Mouse (Mus musculus) MEL (cell line): Measurements from ENCODE around the gene Galnt18. TPM values are rescaled to one million over a fixed set of nuclear protein-coding genes. Genes with fewer than 3 reads are reported as not detected.

ENCODE experiments used
- DNase-seq: peaks from one replicate; pipeline ENCODE4 v3.0.0; 2011; ENCODE audit warnings: low read depth, low spot score
- H3K27ac ChIP-seq: 2 replicates; pipeline ENCODE4 v1.5.1; 2012; ENCODE audit warnings: low read depth, mild to moderate bottlenecking, control low read depth, low read length, moderate library complexity; ENCODE audit not compliant: control insufficient read depth
- H3K27me3 ChIP-seq, 2 experiments: fragments of 150-350 bp in 1 of 2; sonication (generic) in 1 of 2; 2 replicates each; pipeline ENCODE4 v1.6.1; 2012; ENCODE audit warnings: low read length in 2 of 2, mild to moderate bottlenecking in 2 of 2, improper control_type of control experiment in 1 of 2, moderate library complexity in 1 of 2; ENCODE audit not compliant: insufficient read depth in 2 of 2, control insufficient read depth in 1 of 2
- H3K36me3 ChIP-seq, 2 experiments: 2 replicates each; pipeline ENCODE4 v1.6.1; 2012 to 2014; ENCODE audit warnings: low read length in 2 of 2, improper control_type of control experiment in 1 of 2, inconsistent platforms in 1 of 2, mild to moderate bottlenecking in 1 of 2; ENCODE audit not compliant: insufficient read depth in 2 of 2, control insufficient read depth in 1 of 2
- H3K4me1 ChIP-seq, 2 experiments: fragments of 150-350 bp in 1 of 2; sonication (generic) in 1 of 2; 2 replicates each; pipeline ENCODE4 v1.6.1; 2012; ENCODE audit warnings: low read length in 2 of 2, improper control_type of control experiment in 1 of 2, mild to moderate bottlenecking in 1 of 2; ENCODE audit not compliant: insufficient read depth in 2 of 2, control insufficient read depth in 1 of 2
- H3K4me3 ChIP-seq, 2 experiments: fragments of 150-350 bp in 1 of 2; sonication (generic) in 1 of 2; 2 replicates each; pipeline ENCODE4 v1.5.1; 2012; ENCODE audit warnings: low read depth in 2 of 2, low read length in 2 of 2, mild to moderate bottlenecking in 2 of 2, moderate library complexity in 2 of 2, control low read depth in 1 of 2, improper control_type of control experiment in 1 of 2; ENCODE audit not compliant: control insufficient read depth in 1 of 2, insufficient read depth in 1 of 2
- H3K79me2 ChIP-seq: 2 replicates; pipeline ENCODE4 v1.6.1; 2012; ENCODE audit warnings: mild to moderate bottlenecking, low read length, moderate library complexity; ENCODE audit not compliant: control insufficient read depth, poor library complexity, insufficient read depth
- H3K9ac ChIP-seq: 2 replicates; pipeline ENCODE4 v1.6.1; 2012; ENCODE audit warnings: low read depth, mild to moderate bottlenecking, control low read depth, low read length, moderate library complexity; ENCODE audit not compliant: control insufficient read depth, poor library complexity, severe bottlenecking
- H3K9me3 ChIP-seq: fragments of 150-350 bp; sonication (generic); replicated peaks from 2 replicates; pipeline ENCODE4 v1.6.1; 2012; ENCODE audit warnings: mild to moderate bottlenecking, low read length, improper control_type of control experiment, moderate library complexity; ENCODE audit not compliant: insufficient read depth
- BHLHE40 ChIP-seq: IDR thresholded peaks from 2 replicates; pipeline ENCODE4 v1.6.1; 2012; ENCODE audit warnings: low read depth, mild to moderate bottlenecking, inconsistent platforms, low read length, improper control_type of control experiment, borderline replicate concordance
- CHD1 ChIP-seq: IDR thresholded peaks from 2 replicates; pipeline ENCODE4 v1.6.1; 2012; ENCODE audit warnings: low read depth, mild to moderate bottlenecking, inconsistent platforms, low read length, improper control_type of control experiment
- CTCF ChIP-seq, 3 experiments: IDR thresholded peaks in 2 of 3; conservative IDR thresholded peaks in 1 of 3; 2 replicates each; pipeline ENCODE4 v1.5.1; 2011 to 2012; ENCODE audit warnings: low read length in 3 of 3, low read depth in 2 of 3, mild to moderate bottlenecking in 2 of 3, improper control_type of control experiment in 1 of 3, inconsistent platforms in 1 of 3, mixed read lengths in 1 of 3, moderate library complexity in 1 of 3; ENCODE audit not compliant: control insufficient read depth in 1 of 3, insufficient read depth in 1 of 3, poor library complexity in 1 of 3, severe bottlenecking in 1 of 3
- E2F4 ChIP-seq: IDR thresholded peaks from 2 replicates; pipeline ENCODE4 v1.6.1; 2011; ENCODE audit warnings: low read depth, low read length, improper control_type of control experiment, borderline replicate concordance
- ELF1 ChIP-seq: IDR thresholded peaks from 2 replicates; pipeline ENCODE4 v1.6.1; 2014; ENCODE audit warnings: low read depth, mild to moderate bottlenecking, inconsistent platforms, low read length, improper control_type of control experiment, moderate library complexity
- ETS1 ChIP-seq: IDR thresholded peaks from 2 replicates; pipeline ENCODE4 v1.6.1; 2012; ENCODE audit warnings: low read depth, mild to moderate bottlenecking, inconsistent platforms, low read length, improper control_type of control experiment, moderate library complexity
- HCFC1 ChIP-seq: IDR thresholded peaks from 2 replicates; pipeline ENCODE4 v1.6.1; 2012; ENCODE audit warnings: low read depth, mild to moderate bottlenecking, inconsistent platforms, low read length, improper control_type of control experiment, moderate library complexity
- KAT2A ChIP-seq: conservative IDR thresholded peaks from 2 replicates; pipeline ENCODE4 v1.6.1; 2012; ENCODE audit warnings: low read depth, low read length, improper control_type of control experiment, inconsistent platforms
- MAFK ChIP-seq: IDR thresholded peaks from 2 replicates; pipeline ENCODE4 v1.6.1; 2011; ENCODE audit warnings: low read depth, mild to moderate bottlenecking, low read length, improper control_type of control experiment, borderline replicate concordance
- MAX ChIP-seq: IDR thresholded peaks from 2 replicates; pipeline ENCODE4 v1.6.1; 2011; ENCODE audit warnings: low read length, improper control_type of control experiment
- MAZ ChIP-seq: IDR thresholded peaks from 2 replicates; pipeline ENCODE4 v1.6.1; 2012; ENCODE audit warnings: low read depth, mild to moderate bottlenecking, inconsistent platforms, low read length, improper control_type of control experiment
- MEF2A ChIP-seq: IDR thresholded peaks from 2 replicates; pipeline ENCODE4 v1.6.1; 2014; ENCODE audit warnings: low read depth, mild to moderate bottlenecking, inconsistent platforms, low read length, improper control_type of control experiment; ENCODE audit not compliant: poor library complexity, insufficient replicate concordance, severe bottlenecking; ENCODE audit errors: extremely low read depth
- MXI1 ChIP-seq: IDR thresholded peaks from 2 replicates; pipeline ENCODE4 v1.6.1; 2011; ENCODE audit warnings: mild to moderate bottlenecking, low read depth, low read length, improper control_type of control experiment
- MYB ChIP-seq: IDR thresholded peaks from 2 replicates; pipeline ENCODE4 v1.6.1; 2011; ENCODE audit warnings: mild to moderate bottlenecking, low read depth, low read length, improper control_type of control experiment
- MYC ChIP-seq: IDR thresholded peaks from 2 replicates; pipeline ENCODE4 v1.6.1; 2011; ENCODE audit warnings: low read depth, mild to moderate bottlenecking, low read length, improper control_type of control experiment, moderate library complexity
- POLR2AphosphoS2 ChIP-seq: IDR thresholded peaks from 2 replicates; pipeline ENCODE4 v1.6.1; 2011; ENCODE audit warnings: low read length, improper control_type of control experiment
- POLR2AphosphoS5 ChIP-seq: IDR thresholded peaks from 2 replicates; pipeline ENCODE4 v1.6.1; 2012; ENCODE audit warnings: low read depth, borderline replicate concordance, mild to moderate bottlenecking, inconsistent platforms, low read length, moderate library complexity, mixed read lengths
- SMC3 ChIP-seq: IDR thresholded peaks from 2 replicates; pipeline ENCODE4 v1.6.1; 2011; ENCODE audit warnings: low read depth, low read length, improper control_type of control experiment
- TBP ChIP-seq: IDR thresholded peaks from 2 replicates; pipeline ENCODE4 v1.8.0; 2011; ENCODE audit warnings: low read depth, low read length, improper control_type of control experiment
- TCF12 ChIP-seq: IDR thresholded peaks from 2 replicates; pipeline ENCODE4 v1.6.1; 2014; ENCODE audit warnings: low read depth, mild to moderate bottlenecking, inconsistent platforms, low read length, improper control_type of control experiment, moderate library complexity
- UBTF ChIP-seq: IDR thresholded peaks from 2 replicates; pipeline ENCODE4 v1.6.1; 2012; ENCODE audit warnings: low read depth, mild to moderate bottlenecking, inconsistent platforms, low read length, improper control_type of control experiment, moderate library complexity, borderline replicate concordance; ENCODE audit not compliant: insufficient read depth
- USF1 ChIP-seq: IDR thresholded peaks from 2 replicates; pipeline ENCODE4 v1.6.1; 2014; ENCODE audit warnings: low read depth, mild to moderate bottlenecking, inconsistent platforms, low read length, improper control_type of control experiment, moderate library complexity
- USF2 ChIP-seq, 2 experiments: IDR thresholded peaks; 2 replicates each; pipeline ENCODE4 v1.6.1; 2011 to 2012; ENCODE audit warnings: improper control_type of control experiment in 2 of 2, low read length in 2 of 2, borderline replicate concordance in 1 of 2, inconsistent platforms in 1 of 2, low read depth in 1 of 2, mild to moderate bottlenecking in 1 of 2; ENCODE audit not compliant: insufficient read depth in 1 of 2
- ZC3H11A ChIP-seq: IDR thresholded peaks from 2 replicates; pipeline ENCODE4 v1.6.1; 2012; ENCODE audit warnings: low read depth, mild to moderate bottlenecking, inconsistent platforms, low read length, improper control_type of control experiment
- ZKSCAN1 ChIP-seq: IDR thresholded peaks from 2 replicates; pipeline ENCODE4 v1.6.1; 2012; ENCODE audit warnings: low read depth, mild to moderate bottlenecking, inconsistent platforms, low read length, improper control_type of control experiment, moderate library complexity
- ZNF384 ChIP-seq: IDR thresholded peaks from 2 replicates; pipeline ENCODE4 v1.6.1; 2012; ENCODE audit warnings: low read depth, mild to moderate bottlenecking, inconsistent platforms, low read length, improper control_type of control experiment
- polyA plus RNA-seq, 2 experiments: library from polyadenylated mRNA; stranded (reverse) in 1 of 2; unstranded in 1 of 2; fragments of >175 nt in 1 of 2; fragments of >200 nt in 1 of 2; gene quantifications; 2 replicates each; pipeline versions ENCODE4 v1.2.1 to v1.2.4; 2012; ENCODE audit warnings: low replicate concordance in 2 of 2, low read depth in 1 of 2; ENCODE audit not compliant: insufficient read length in 2 of 2, insufficient read depth in 1 of 2, missing spikeins in 1 of 2
- total RNA-seq: library from RNA; depleted of rRNA; stranded (reverse); fragments of 300-350 nt; gene quantifications from 2 replicates; pipeline ENCODE4 v1.2.3, GENCODE M21; 2012

The Galnt18 gene
- total and polyA plus RNA-seq, 3 experiments: not detected

GRCm38 (mm10) chr7:111638899-111639298 lies 140.9 kb downstream of the Galnt18 start:
- Histone ChIP-seq H3K36me3 (no peaks in the 10 kb centered on the region), H3K4me3 (no peak overlapping the region), H3K79me2 (no peaks in the 10 kb centered on the region), H3K9me3 (no peaks in the 10 kb centered on the region), H3K9ac (no peak overlapping the region), H3K27ac (no peak overlapping the region), H3K4me1 (no peaks in the 10 kb centered on the region), H3K27me3 (no peaks in the 10 kb centered on the region)
- no peak for DNase-seq
- no peak for TF ChIP-seq USF2 (IDR thresholded peaks at IDR 0.05; ENCODE audit: borderline replicate concordance in 1 of 2, insufficient read depth in 1 of 2, low read depth in 1 of 2, low read length in 2 of 2)
- TF ChIP-seq ZNF384: no peak
- no peak for TF ChIP-seq E2F4
- TF ChIP-seq POLR2AphosphoS2: no peak
- no peak for TF ChIP-seq TBP
- no peak for TF ChIP-seq CHD1
- no peak for TF ChIP-seq UBTF
- no peak for TF ChIP-seq MAZ
- TF ChIP-seq ZC3H11A: no peak
- TF ChIP-seq POLR2AphosphoS5: no peak
- TF ChIP-seq ZKSCAN1: no peak
- TF ChIP-seq TCF12: no peak
- no peak for TF ChIP-seq KAT2A
- no peak for TF ChIP-seq BHLHE40
- TF ChIP-seq MAFK: no peak
- no peak for TF ChIP-seq MEF2A
- no peak for TF ChIP-seq ETS1

- H3K79me2 ChIP-seq: no peaks in the 10 kb centered on the region
- TF ChIP-seq MAX (no peak), SMC3 (no peak), TCF12 (no peak), MXI1 (no peak), MYC (no peak), E2F4 (no peak), MEF2A (no peak), USF2 (IDR thresholded peaks at IDR 0.05; ENCODE audit: borderline replicate concordance in 1 of 2, insufficient read depth in 1 of 2, low read depth in 1 of 2, low read length in 2 of 2) (no peak), HCFC1 (no peak), ELF1 (no peak), USF1 (no peak), CTCF (IDR thresholded peaks at IDR 0.05 in 2 of 3, conservative IDR thresholded peaks at IDR 0.05 in 1 of 3; ENCODE audit: control insufficient read depth in 1 of 3, insufficient read depth in 1 of 3, low read depth in 2 of 3, low read length in 3 of 3, poor library complexity in 1 of 3, severe bottlenecking in 1 of 3) (no peak), MYB (no peak)
- no peak overlapping the region for H3K27ac ChIP-seq
- no peaks in the 10 kb centered on the region for H3K9me3 ChIP-seq
- H3K36me3 ChIP-seq: no peaks in the 10 kb centered on the region
- no peak for DNase-seq
- H3K9ac ChIP-seq: no peak overlapping the region
- no peak overlapping the region for H3K4me3 ChIP-seq
- no peaks in the 10 kb centered on the region for H3K27me3 ChIP-seq
- no peaks in the 10 kb centered on the region for H3K4me1 ChIP-seq
Measured at GRCm38 (mm10) chr7:111638465-111638864, 141.3 kb downstream of the Galnt18 start.
